Mouse (Mus musculus) CH12.LX (cell line): ENCODE measurements at regions not wholly inside any gene's neighbourhood (a gene's known extent, or its start where the extent isn't known, plus 50 kb on each side); places are given as distances from the start of the nearest gene placed in this dataset.

Experiments
- DNase-seq: peaks from one replicate; pipeline ENCODE4 v3.0.0-alpha.2; 2013; ENCODE audit errors: extremely low read depth
- H3K27ac ChIP-seq: 2 replicates; pipeline ENCODE4 v1.5.1; 2012; ENCODE audit warnings: low read depth, mild to moderate bottlenecking, control low read depth, moderate library complexity; ENCODE audit not compliant: insufficient read depth
- H3K27me3 ChIP-seq: replicated peaks from 2 replicates; pipeline ENCODE3; 2012; ENCODE audit warnings: inconsistent platforms
- H3K36me3 ChIP-seq, 2 experiments: replicated peaks in 1 of 2; 2 replicates each; pipeline versions ENCODE3 to v1.6.1; 2012; ENCODE audit warnings: inconsistent platforms in 1 of 2, low read length in 1 of 2, mild to moderate bottlenecking in 1 of 2, mixed read lengths in 1 of 2, moderate library complexity in 1 of 2; ENCODE audit not compliant: control insufficient read depth in 1 of 2, insufficient read depth in 1 of 2
- H3K4me1 ChIP-seq, 2 experiments: 2 replicates each; pipeline ENCODE4 v1.6.1; 2012; ENCODE audit warnings: inconsistent platforms in 1 of 2, moderate library complexity in 1 of 2; ENCODE audit not compliant: insufficient read depth in 2 of 2, control insufficient read depth in 1 of 2
- H3K4me2 ChIP-seq: 2 replicates; pipeline ENCODE4 v1.6.1; 2012; ENCODE audit warnings: low read depth, mild to moderate bottlenecking, control low read depth; ENCODE audit not compliant: poor library complexity, insufficient read depth, severe bottlenecking
- H3K4me3 ChIP-seq, 3 experiments: fragments of 150-350 bp in 1 of 3; sonication (generic) in 1 of 3; replicated peaks in 1 of 3; 2 replicates each; pipeline versions ENCODE3 to v1.5.1; 2011 to 2012; ENCODE audit warnings: low read depth in 2 of 3, low read length in 2 of 3, mild to moderate bottlenecking in 2 of 3, moderate library complexity in 2 of 3, control low read depth in 1 of 3, improper control_type of control experiment in 1 of 3, inconsistent platforms in 1 of 3, mixed read lengths in 1 of 3; ENCODE audit not compliant: poor library complexity in 1 of 3
- H3K79me2 ChIP-seq: replicated peaks from 2 replicates; pipeline ENCODE4 v1.6.1; 2012; ENCODE audit warnings: mild to moderate bottlenecking, moderate library complexity; ENCODE audit not compliant: control insufficient read depth, poor library complexity, insufficient read depth, severe bottlenecking; ENCODE audit errors: extremely low read depth
- H3K9ac ChIP-seq: 2 replicates; pipeline ENCODE4 v1.6.1; 2012; ENCODE audit warnings: low read depth, mild to moderate bottlenecking, control low read depth, moderate library complexity; ENCODE audit not compliant: insufficient read depth
- H3K9me3 ChIP-seq: replicated peaks from 2 replicates; pipeline ENCODE3; 2012; ENCODE audit warnings: low read length, inconsistent platforms, mixed read lengths
- BHLHE40 ChIP-seq: IDR thresholded peaks from 2 replicates; pipeline ENCODE4 v1.6.1; 2011; ENCODE audit warnings: mild to moderate bottlenecking, low read depth, low read length, improper control_type of control experiment
- CHD1 ChIP-seq: IDR thresholded peaks from 2 replicates; pipeline ENCODE4 v1.6.1; 2012; ENCODE audit warnings: low read depth, low read length, improper control_type of control experiment, inconsistent platforms
- CHD2 ChIP-seq: IDR thresholded peaks from 2 replicates; pipeline ENCODE4 v1.6.1; 2011; ENCODE audit warnings: low read length, improper control_type of control experiment
- ELF1 ChIP-seq: IDR thresholded peaks from 2 replicates; pipeline ENCODE4 v1.6.1; 2014; ENCODE audit warnings: low read depth, mild to moderate bottlenecking, inconsistent platforms, low read length, improper control_type of control experiment
- ETS1 ChIP-seq: conservative IDR thresholded peaks from 2 replicates; pipeline ENCODE4 v1.6.1; 2012; ENCODE audit warnings: low read depth, mild to moderate bottlenecking, inconsistent platforms, low read length, improper control_type of control experiment, moderate library complexity
- GABPA ChIP-seq: IDR thresholded peaks from 2 replicates; pipeline ENCODE4 v1.6.1; 2012; ENCODE audit warnings: low read depth, low read length, improper control_type of control experiment, inconsistent platforms; ENCODE audit not compliant: insufficient replicate concordance
- JUND ChIP-seq: conservative IDR thresholded peaks from 2 replicates; pipeline ENCODE4 v1.6.1; 2011; ENCODE audit warnings: low read depth, low read length, improper control_type of control experiment
- MAFK ChIP-seq: IDR thresholded peaks from 2 replicates; pipeline ENCODE4 v1.6.1; 2011; ENCODE audit warnings: low read length, improper control_type of control experiment; ENCODE audit not compliant: insufficient replicate concordance
- MXI1 ChIP-seq: IDR thresholded peaks from 2 replicates; pipeline ENCODE4 v1.6.1; 2011; ENCODE audit warnings: mild to moderate bottlenecking, low read depth, low read length, improper control_type of control experiment
- NELFE ChIP-seq: IDR thresholded peaks from 2 replicates; pipeline ENCODE4 v1.6.1; 2011; ENCODE audit warnings: low read depth, low read length, improper control_type of control experiment
- POLR2AphosphoS2 ChIP-seq: IDR thresholded peaks from 2 replicates; pipeline ENCODE4 v1.6.1; 2011; ENCODE audit warnings: low read depth, low read length, improper control_type of control experiment
- RCOR1 ChIP-seq: conservative IDR thresholded peaks from 2 replicates; pipeline ENCODE4 v1.6.1; 2012; ENCODE audit warnings: low read depth, mild to moderate bottlenecking, inconsistent platforms, low read length, improper control_type of control experiment
- TBP ChIP-seq: conservative IDR thresholded peaks from 2 replicates; pipeline ENCODE4 v1.6.1; 2011; ENCODE audit warnings: low read depth, low read length, improper control_type of control experiment
- TCF12 ChIP-seq: IDR thresholded peaks from 2 replicates; pipeline ENCODE4 v1.6.1; 2014; ENCODE audit warnings: low read depth, mild to moderate bottlenecking, inconsistent platforms, low read length, improper control_type of control experiment
- UBTF ChIP-seq: IDR thresholded peaks from 2 replicates; pipeline ENCODE4 v1.6.1; 2012; ENCODE audit warnings: low read depth, mild to moderate bottlenecking, inconsistent platforms, low read length, improper control_type of control experiment, moderate library complexity
- ZC3H11A ChIP-seq: IDR thresholded peaks from 2 replicates; pipeline ENCODE4 v1.6.1; 2012; ENCODE audit warnings: low read depth, mild to moderate bottlenecking, inconsistent platforms, low read length, improper control_type of control experiment
- ZKSCAN1 ChIP-seq: IDR thresholded peaks from 2 replicates; pipeline ENCODE4 v1.6.1; 2012; ENCODE audit warnings: low read depth, inconsistent platforms, low read length, improper control_type of control experiment, borderline replicate concordance
- ZNF384 ChIP-seq: IDR thresholded peaks from 2 replicates; pipeline ENCODE4 v1.6.1; 2012; ENCODE audit warnings: low read depth, low read length, improper control_type of control experiment, inconsistent platforms
- dilution Hi-C: fragments of 300-500 bp; cut with MboI; formaldehyde crosslinking; loops from 2 replicates; pipeline ENCODE4 v1.14.3; 2020; ENCODE audit warnings: low sequenced_read_pairs; ENCODE audit not compliant: extremely low pct_unique_long_range_greater_than_20kb, extremely low pct_ligation_motif_present
- in situ Hi-C: fragments of 300-500 bp; cut with MboI; formaldehyde crosslinking; loops from 3 replicates; pipeline ENCODE4 v1.14.3; 2019; ENCODE audit warnings: low sequenced_read_pairs, low pct_ligation_motif_present, low pct_unique_long_range_greater_than_20kb, mixed read lengths

GRCm38 (mm10) chr12:69447322-69447827 is 75.1 kb upstream of the Gm9887 start (continued):
- TF ChIP-seq ZNF384 = peak; percentile 77
- TF ChIP-seq BHLHE40 = peak; percentile 64; the same call in 1 of the 2 replicates
- peak; percentile 89 for TF ChIP-seq ETS1
- no peak for TF ChIP-seq GABPA
- TF ChIP-seq ZC3H11A = no peak
- TF ChIP-seq NELFE = no peak
- TF ChIP-seq CHD2 = no peak; the same call in 1 of the 2 replicates
- no peak for TF ChIP-seq POLR2AphosphoS2
- TF ChIP-seq MAFK = no peak
- 0 out of 2 replicates have a peak, but pooled peaks have one; percentile 26 for TF ChIP-seq CHD1
- no peak for TF ChIP-seq UBTF
- TF ChIP-seq ELF1 = 0 out of 2 replicates have a peak, but pooled peaks have one; percentile 36
- TF ChIP-seq RCOR1 = no peak
- peak; percentile 88 for TF ChIP-seq JUND
- no peak for TF ChIP-seq ZKSCAN1
- TF ChIP-seq, all 38 proteins: peak for 13

GRCm38 (mm10) chr12:69446468-69447321 is 74.4 kb upstream of the Gm9887 start:
- Histone ChIP-seq H3K79me2 (no peaks in the 10 kb centered on the region), H3K4me3 (no peak overlapping the region), H3K9me3 (peaks cover 4% of the 10 kb centered on the region), H3K36me3 (no peaks in the 10 kb centered on the region), H3K4me2 (peak overlapping the region; percentile 86; the same call in 1 of the 2 replicates), H3K27me3 (no peaks in the 10 kb centered on the region), H3K4me1 (peaks cover 11 to 31% of the 10 kb centered on the region in 2 experiments), H3K9ac (peak overlapping the region; percentile 86; the same call in 1 of the 2 replicates), H3K27ac (peak overlapping the region; percentile 98)
- in situ Hi-C loops = no loop called here
- dilution Hi-C loops = no loop called here
- TF ChIP-seq JUND (no peak), NELFE (peak; percentile 7; the same call in 1 of the 2 replicates), MXI1 (peak; percentile 45; the same call in 1 of the 2 replicates), TBP (no peak), RCOR1 (peak; percentile 38; the same call in 1 of the 2 replicates), TCF12 (0 out of 2 replicates have a peak, but pooled peaks have one; percentile 10), ETS1 (no peak)
- DNase-seq = no peak
